Mouse (Mus musculus) forebrain, postnatal 0 days (tissue): ENCODE measurements around the gene Adgrv1. TPM values are rescaled to one million over a fixed set of nuclear protein-coding genes. Genes with fewer than 3 reads are reported as not detected.

Experiments
- ATAC-seq: fragments of 200-750 bp; cut with Nextera tagmentation; 2 replicates; pipeline ENCODE4 v1.8.0; 2017; ENCODE audit warnings: mild to moderate bottlenecking, moderate library complexity
- DNase-seq: peaks from one replicate; pipeline ENCODE4 v3.0.0-alpha.2; 2015
- H3K27ac ChIP-seq: fragments of 300-500 bp; sonication (generic); 2 replicates; pipeline ENCODE4 v1.5.1; 2014; ENCODE audit warnings: low read depth, mild to moderate bottlenecking, antibody characterized with exemption, low read length, moderate library complexity, mixed read lengths
- H3K27me3 ChIP-seq: fragments of 300-500 bp; sonication (generic); 2 replicates; pipeline ENCODE4 v1.6.1; 2014; ENCODE audit warnings: mild to moderate bottlenecking, low read length, mixed read lengths; ENCODE audit not compliant: insufficient read depth
- H3K36me3 ChIP-seq: fragments of 300-500 bp; sonication (generic); 2 replicates; pipeline ENCODE4 v1.6.1; 2014; ENCODE audit warnings: mild to moderate bottlenecking, moderate library complexity; ENCODE audit not compliant: insufficient read depth
- H3K4me1 ChIP-seq: fragments of 300-500 bp; sonication (generic); 2 replicates; pipeline ENCODE4 v1.6.1; 2014; ENCODE audit warnings: antibody characterized with exemption; ENCODE audit not compliant: insufficient read depth
- H3K4me2 ChIP-seq: fragments of 300-500 bp; sonication (generic); 2 replicates; pipeline ENCODE4 v1.6.1; 2014; ENCODE audit warnings: low read depth, mild to moderate bottlenecking, moderate library complexity
- H3K4me3 ChIP-seq: fragments of 300-500 bp; sonication (generic); 2 replicates; pipeline ENCODE4 v1.5.1; 2014; ENCODE audit warnings: low read depth, low read length, mixed read lengths
- H3K9ac ChIP-seq: fragments of 300-500 bp; sonication (generic); 2 replicates; pipeline ENCODE4 v1.6.1; 2014; ENCODE audit warnings: mild to moderate bottlenecking
- H3K9me3 ChIP-seq: fragments of 300-500 bp; sonication (generic); 2 replicates; pipeline ENCODE4 v1.6.1; 2016; ENCODE audit warnings: low read length
- CTCF ChIP-seq: sonication (generic); IDR thresholded peaks from 2 replicates; pipeline ENCODE4 v1.5.1; 2016; ENCODE audit warnings: antibody characterized with exemption, control low read depth, low read depth
- WGBS: fragments of 180-500 bp; shearing (Covaris S2); extraction: QIAGEN DNeasy Blood & Tissue Kit; methylation state at CpG from one replicate; pipeline ENCODE4 v1.1.7; 2014; 5-methylcytosine and 5-hydroxymethylcytosine counted together
- polyA plus RNA-seq: library from polyadenylated mRNA; unstranded; fragments of >200 nt; fragmentation: Nextera tagmentation; extraction: Ambion mirVana; gene quantifications from 2 replicates; pipeline ENCODE4 v1.2.1, GENCODE M21; 2015
- total RNA-seq: library from RNA; depleted of rRNA; stranded (reverse); fragments of >200 nt; gene quantifications from 2 replicates; pipeline ENCODE4 v1.2.3, GENCODE M21; 2014

The Adgrv1 gene
- total and polyA plus RNA-seq, 2 experiments from 2014 or later, result 6.1 to 13.5 TPM

DNA sequence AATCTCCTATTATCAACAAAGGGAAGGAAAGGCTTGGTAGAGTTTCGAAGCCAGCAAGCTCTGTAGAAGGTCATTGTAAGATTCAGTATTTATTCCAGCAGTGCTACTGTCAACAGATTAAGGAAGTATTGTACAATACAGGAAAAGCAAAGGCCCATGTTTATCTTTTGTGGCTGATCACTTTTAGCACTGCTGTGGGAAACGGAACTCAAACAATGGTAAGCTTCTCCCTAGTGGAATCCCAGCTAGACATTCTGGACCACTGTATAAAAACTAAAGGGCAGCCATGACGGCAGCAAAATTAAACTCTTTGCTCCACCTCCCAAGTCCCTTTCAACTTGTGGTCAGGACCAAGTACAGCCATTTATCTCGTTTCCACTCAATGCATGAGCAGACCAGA is 402.8 kb downstream of the Adgrv1 start:
- WGBS, result 54% methylated on average over 4 of the region's 4 CpGs
- H3K9me3 ChIP-seq, result no peaks in the 10 kb centered on the region
- TF ChIP-seq CTCF, result no peak
- H3K9ac ChIP-seq, result no peak overlapping the region
- no peak for ATAC-seq
- no peaks in the 10 kb centered on the region for H3K27me3 ChIP-seq
- H3K27ac ChIP-seq, result no peak overlapping the region
- no peak overlapping the region for H3K4me3 ChIP-seq
- H3K4me1 ChIP-seq, result no peaks in the 10 kb centered on the region
- H3K4me2 ChIP-seq, result no peak overlapping the region
- no peaks in the 10 kb centered on the region for H3K36me3 ChIP-seq
- no peak for DNase-seq

DNA sequence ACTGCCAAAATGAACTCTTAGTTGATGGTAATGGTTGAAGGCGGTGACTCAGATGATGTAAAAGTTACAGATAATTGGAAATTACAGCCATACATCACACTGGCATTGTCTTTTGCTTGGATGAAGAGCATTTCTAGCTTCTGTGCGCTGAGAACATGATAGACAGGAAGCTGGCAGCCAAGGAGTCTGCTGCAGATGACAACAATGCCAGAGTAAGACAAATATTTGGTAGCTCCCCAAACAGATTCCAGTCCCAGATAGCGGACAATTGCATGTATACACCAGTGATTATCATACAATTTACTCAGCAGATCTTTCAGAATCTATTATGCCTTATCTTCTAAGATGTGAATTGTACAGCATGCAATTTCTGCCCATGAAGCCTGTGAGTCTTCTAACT is 409.2 kb downstream of the Adgrv1 start:
- DNase-seq, result no peak
- no peaks in the 10 kb centered on the region for H3K36me3 ChIP-seq
- no peaks in the 10 kb centered on the region for H3K27me3 ChIP-seq
- no peak overlapping the region for H3K27ac ChIP-seq
- no peaks in the 10 kb centered on the region for H3K9me3 ChIP-seq
- no peak overlapping the region for H3K9ac ChIP-seq
- no peak overlapping the region for H3K4me3 ChIP-seq
- no peaks in the 10 kb centered on the region for H3K4me1 ChIP-seq
- no peak overlapping the region for H3K4me2 ChIP-seq
- no peak for TF ChIP-seq CTCF
- no peak for ATAC-seq
- WGBS, result 68% methylated on average over 3 of the region's 3 CpGs

DNA sequence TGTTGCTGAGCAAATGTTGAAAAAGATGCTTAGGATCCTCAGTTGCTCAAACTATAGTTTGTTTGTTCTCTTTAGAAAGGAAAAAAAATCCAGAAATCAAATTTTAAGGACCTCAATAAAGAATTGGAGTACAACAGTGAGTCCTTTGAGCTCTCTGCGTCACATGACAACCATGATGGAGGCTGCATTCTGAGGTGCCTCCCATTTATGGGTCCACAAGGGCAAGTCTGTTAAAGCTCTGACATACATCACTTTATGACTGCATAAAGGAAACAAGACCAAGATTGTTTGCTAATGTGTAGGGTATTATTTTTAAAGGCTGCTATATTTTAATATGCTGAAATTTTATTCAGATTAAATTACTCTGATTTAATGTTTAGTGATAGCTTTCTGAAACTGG is 410.6 kb downstream of the Adgrv1 start:
- Histone ChIP-seq H3K4me1 (no peaks in the 10 kb centered on the region), H3K4me3 (no peak overlapping the region), H3K9ac (no peak overlapping the region), H3K27me3 (no peaks in the 10 kb centered on the region), H3K9me3 (no peaks in the 10 kb centered on the region), H3K36me3 (no peaks in the 10 kb centered on the region), H3K4me2 (no peak overlapping the region), H3K27ac (no peak overlapping the region)
- TF ChIP-seq CTCF, result no peak
- ATAC-seq, result no peak
- no peak for DNase-seq
- 94% methylated on average over 1 of the region's 1 CpGs for WGBS

DNA sequence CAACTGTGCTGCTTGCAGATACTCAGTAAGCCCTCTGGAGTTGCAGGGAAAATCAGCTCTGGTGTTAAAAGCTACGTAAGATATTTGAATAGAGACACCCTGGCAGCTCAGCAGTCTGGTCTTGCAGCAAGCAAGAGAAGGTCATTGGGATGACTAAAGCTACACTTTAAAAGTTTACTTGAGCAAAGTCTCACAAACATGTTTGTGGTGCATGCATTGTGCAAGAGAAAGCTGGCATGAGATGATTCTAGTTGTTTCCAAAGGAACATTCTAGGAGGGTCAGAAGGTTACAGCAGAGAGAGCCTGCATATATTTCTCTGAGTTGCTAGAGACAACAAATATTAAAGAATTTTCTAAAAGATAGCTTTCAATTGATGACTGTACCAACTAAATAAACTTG is 421.5 kb downstream of the Adgrv1 start:
- Histone ChIP-seq H3K4me2 (no peak overlapping the region), H3K9ac (no peak overlapping the region), H3K4me3 (no peak overlapping the region), H3K9me3 (no peaks in the 10 kb centered on the region), H3K4me1 (no peaks in the 10 kb centered on the region), H3K27ac (no peak overlapping the region), H3K27me3 (no peaks in the 10 kb centered on the region), H3K36me3 (no peaks in the 10 kb centered on the region)
- no peak for DNase-seq
- WGBS, result 65% methylated on average over 1 of the region's 1 CpGs
- no peak for ATAC-seq
- no peak for TF ChIP-seq CTCF

DNA sequence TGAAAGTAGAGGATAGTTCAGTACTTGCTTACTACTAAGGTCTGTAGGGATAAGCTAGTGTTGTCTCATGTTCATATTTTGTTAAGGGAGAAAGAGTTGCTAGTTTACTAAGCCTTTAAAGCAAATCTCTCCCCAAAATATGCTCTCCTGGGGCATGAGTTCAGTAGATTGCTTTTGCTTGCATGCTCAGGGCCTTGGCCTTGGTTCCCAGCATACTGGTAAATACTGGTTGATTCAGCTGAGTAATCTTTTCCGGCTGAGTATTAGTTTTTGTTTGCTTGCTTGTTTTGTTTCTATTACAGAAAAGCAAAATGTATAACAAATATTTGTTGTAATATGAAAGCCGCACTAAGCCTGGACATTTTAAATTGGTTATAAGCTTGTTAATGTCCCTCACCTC is 422.4 kb downstream of the Adgrv1 start:
- Histone ChIP-seq H3K9me3 (no peaks in the 10 kb centered on the region), H3K27me3 (no peaks in the 10 kb centered on the region)

DNA sequence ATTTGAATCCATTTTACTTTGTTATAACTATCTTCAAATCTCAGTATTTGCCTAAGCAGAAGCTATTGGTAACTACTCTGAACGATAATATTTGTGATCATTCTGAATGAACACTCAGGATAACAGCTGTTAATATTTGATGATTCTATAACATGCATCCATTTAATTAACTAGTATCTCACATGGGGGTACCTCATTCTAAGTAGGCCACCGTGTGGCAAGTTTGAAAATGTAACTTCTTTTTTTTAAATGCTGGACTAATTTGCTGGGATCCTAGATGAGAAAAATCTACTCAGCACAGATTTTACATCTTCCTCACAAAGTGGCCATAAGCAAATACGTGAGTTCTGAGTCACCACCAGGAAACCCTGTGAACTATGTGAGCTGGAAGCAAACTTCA is 423.1 kb downstream of the Adgrv1 start:
- WGBS, result 87% methylated on average over 3 of the region's 3 CpGs
- Histone ChIP-seq H3K4me3 (no peak overlapping the region), H3K27me3 (no peaks in the 10 kb centered on the region), H3K4me2 (no peak overlapping the region), H3K9me3 (no peaks in the 10 kb centered on the region), H3K4me1 (no peaks in the 10 kb centered on the region), H3K36me3 (no peaks in the 10 kb centered on the region), H3K27ac (no peak overlapping the region), H3K9ac (no peak overlapping the region)
- ATAC-seq (no peak), DNase-seq (no peak)
- TF ChIP-seq CTCF, result no peak

More for the DNA sequence above, 422.4 kb downstream of the Adgrv1 start:
- Histone ChIP-seq H3K4me2 (no peak overlapping the region), H3K27ac (no peak overlapping the region), H3K4me3 (no peak overlapping the region), H3K4me1 (no peaks in the 10 kb centered on the region), H3K9ac (no peak overlapping the region), H3K36me3 (no peaks in the 10 kb centered on the region)
- 96% methylated on average over 2 of the region's 2 CpGs for WGBS
- DNase-seq, result no peak
- TF ChIP-seq CTCF, result no peak
- ATAC-seq, result no peak

DNA sequence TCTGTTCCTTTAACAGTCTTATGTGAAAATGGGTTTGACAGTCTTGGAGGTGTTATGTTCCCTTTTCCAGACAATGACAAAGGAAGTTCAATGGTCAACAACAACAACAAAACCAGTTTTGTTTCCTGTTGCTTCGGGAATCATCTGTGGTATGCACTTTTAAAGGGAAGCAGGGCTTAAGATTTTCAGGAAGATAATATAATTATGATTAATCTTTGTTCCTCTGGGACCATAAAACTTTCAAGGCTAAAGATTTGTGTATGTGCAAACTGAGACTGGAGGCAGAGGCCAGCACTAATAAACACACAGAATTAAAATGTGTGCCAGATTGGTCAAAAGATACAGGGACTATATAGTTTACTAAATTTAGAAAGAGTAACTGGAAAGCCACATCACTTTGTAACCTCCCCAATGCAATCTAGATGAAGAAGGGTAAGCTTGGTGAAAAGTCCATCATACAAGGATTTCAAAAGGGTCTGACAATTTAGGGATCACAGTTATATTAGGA is 424.8 kb downstream of the Adgrv1 start:
- Histone ChIP-seq H3K9me3 (no peaks in the 10 kb centered on the region), H3K9ac (no peak overlapping the region), H3K4me1 (no peaks in the 10 kb centered on the region), H3K4me2 (no peak overlapping the region), H3K27me3 (no peaks in the 10 kb centered on the region), H3K36me3 (no peaks in the 10 kb centered on the region), H3K4me3 (no peak overlapping the region), H3K27ac (no peak overlapping the region)
- WGBS, result 90% methylated on average over 1 of the region's 1 CpGs
- ATAC-seq (no peak), DNase-seq (no peak)
- TF ChIP-seq CTCF, result no peak
